Mouse (Mus musculus): ENCODE data around the gene Cyp3a16. TPM values are rescaled to one million over a fixed set of nuclear protein-coding genes. Genes with fewer than 3 reads are reported as not detected.
"Not testable (repeated sequence)": the region's sequence is repeated elsewhere in the genome, so short reads cannot be mapped to it uniquely, and the experiment has no call there.

Gene Cyp3a16
- not detected for total RNA-seq (2021)

DNA sequence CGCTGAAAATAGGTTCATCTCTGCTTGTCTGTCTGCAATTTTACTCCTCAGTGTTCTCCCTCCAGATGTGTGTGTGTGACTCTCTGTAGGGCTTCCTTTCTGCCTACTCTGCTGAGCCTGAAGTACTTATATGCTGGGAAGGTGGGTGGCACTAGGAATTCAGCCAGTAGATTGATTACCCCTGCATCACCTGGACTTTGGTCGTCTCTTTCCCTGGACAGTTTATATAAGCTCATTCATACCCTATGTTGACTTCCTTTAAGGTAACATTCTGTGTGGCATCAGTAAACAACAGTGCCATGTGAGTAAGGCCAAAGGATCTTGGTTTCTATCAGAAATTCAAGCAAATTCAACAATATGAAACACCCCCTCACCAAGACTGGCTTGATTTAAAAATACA, at the start of gene Cyp3a16:
Gene Cyp3a16, minus strand, starts transcription at position 101 of the 400 bp plus-strand sequence.
- DNase-seq (ENCODE audit: low spot score in 2 of 2), result not testable (repeated sequence)
- intact Hi-C loops (cut with DNase I), result loop anchor here (10.0 kb wide), 1 partner anchor 165 kb away; no protein-coding TSS in a partner anchor

DNA sequence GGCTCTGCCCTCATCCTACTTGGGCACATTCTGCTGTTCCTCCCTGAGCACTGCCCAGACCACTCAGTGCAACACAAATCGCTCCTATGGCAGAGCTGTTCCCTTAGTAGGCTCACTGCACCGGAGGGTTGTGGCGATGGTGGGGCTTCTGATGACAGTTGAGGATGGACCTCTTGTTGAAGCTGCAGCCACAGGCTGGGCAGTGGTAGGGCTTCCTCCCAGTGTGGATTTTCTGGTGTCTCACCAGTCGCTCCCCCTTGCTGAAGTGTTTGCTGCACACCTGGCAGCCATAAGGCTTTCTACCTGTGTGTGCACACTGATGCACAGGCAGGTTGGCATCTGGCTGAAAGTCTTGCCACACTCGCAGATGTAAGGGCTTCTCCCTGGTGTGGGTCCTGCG, 20.8 kb upstream of the Cyp3a16 start:
- intact Hi-C loops (cut with DNase I), result no loop called here
- DNase-seq (ENCODE audit: low spot score in 2 of 2), result no peak

DNA sequence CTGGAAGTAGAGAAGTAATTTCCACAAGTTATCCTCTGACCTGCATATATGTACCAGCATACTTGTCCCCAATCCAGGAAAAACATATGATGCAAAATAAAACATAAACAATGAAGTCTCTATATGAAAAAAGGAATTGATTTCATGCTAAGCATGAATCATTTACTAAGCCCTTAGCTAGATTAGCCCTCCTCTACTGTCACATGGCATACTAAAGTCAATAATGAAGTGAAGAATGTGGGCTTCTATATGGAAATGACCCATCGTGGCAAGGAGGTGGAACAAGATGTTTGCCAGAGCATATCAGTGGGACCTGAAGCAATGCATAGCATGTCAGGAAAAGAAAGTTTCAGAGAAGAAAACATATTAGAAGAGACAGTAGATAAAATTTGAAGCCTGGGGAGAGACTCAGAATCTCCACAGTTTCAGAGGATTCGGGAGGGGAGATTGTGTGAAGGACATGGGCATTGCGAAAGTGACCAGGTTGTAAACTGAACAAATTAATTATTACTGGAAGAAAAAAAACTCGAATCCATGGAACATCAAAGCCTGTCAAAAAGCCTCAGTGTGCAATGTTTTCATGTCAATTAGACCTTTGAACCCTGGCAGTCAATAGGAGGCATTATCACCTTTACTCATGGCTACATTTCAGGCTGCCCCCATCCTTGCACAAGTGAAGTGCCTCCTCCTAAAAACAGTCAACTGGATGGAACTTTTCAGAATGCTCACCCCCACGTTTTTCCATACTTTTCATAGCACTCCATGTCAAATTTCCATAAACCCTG, 5.0 kb downstream of the Cyp3a16 start:
- DNase-seq (ENCODE audit: low spot score in 2 of 2), result no peak
- intact Hi-C loops (cut with DNase I), result no loop called here

DNA sequence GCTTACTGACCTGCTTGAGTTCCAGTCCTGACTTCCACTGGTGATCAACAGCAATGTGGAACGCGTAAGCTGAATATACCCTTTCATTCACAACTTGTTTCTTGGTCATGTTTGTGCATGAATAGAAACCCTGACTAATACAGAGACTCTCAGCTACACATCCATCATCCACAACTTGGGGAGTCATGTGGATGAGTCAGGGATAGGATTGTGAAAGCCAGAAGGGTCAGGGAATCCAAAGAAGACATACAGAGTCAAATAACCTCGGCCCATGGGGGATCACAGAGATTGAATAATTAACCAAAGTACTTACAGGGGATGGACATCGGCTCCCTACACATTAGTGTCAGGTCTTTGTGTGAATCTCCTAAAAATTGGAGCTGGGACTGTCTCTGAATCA, 7.2 kb downstream of the Cyp3a16 start:
- intact Hi-C loops (cut with DNase I), result no loop called here
- no peak for DNase-seq (ENCODE audit: low spot score in 2 of 2)

DNA sequence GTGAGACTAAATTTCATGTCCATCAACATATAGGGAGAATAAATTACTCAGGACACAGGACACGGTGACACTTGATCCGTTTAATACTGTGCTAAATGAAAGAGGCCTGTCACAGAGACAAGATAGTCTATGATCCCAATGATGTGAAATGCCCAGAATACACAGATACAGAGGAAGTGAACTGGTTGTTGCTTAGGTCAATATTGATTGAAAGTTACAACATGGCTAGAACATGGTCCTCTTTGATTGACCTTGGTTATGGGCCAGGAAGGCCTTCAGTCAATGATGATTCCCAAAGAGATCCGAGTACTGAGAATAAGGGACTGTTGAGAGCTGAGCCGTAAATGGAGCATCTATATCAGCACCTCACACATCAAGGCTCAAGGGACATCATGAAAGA, 15.1 kb downstream of the Cyp3a16 start:
- intact Hi-C loops (cut with DNase I), result no loop called here
- DNase-seq (ENCODE audit: low spot score in 2 of 2), result no peak

DNA sequence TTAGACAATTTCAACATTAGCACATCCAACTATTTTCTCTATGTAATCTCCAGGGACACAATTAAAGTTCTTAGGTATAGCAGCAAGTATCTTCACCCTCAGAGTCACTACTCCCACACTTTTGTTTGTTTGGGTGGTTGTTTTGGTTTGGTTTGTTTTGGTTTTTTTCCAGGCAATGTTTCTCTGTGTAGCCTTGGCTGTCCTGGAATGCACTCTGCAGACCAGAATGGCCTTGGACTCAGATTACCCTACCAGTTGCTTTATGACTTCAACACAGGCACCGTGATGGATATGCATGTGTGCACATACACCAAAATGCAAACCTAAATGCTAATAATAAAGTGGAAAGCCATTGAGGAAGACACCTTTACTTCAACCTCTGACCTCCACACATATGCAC, 35.8 kb downstream of the Cyp3a16 start:
- intact Hi-C loops (cut with DNase I), result no loop called here
- DNase-seq (ENCODE audit: low spot score in 2 of 2), result no peak

DNA sequence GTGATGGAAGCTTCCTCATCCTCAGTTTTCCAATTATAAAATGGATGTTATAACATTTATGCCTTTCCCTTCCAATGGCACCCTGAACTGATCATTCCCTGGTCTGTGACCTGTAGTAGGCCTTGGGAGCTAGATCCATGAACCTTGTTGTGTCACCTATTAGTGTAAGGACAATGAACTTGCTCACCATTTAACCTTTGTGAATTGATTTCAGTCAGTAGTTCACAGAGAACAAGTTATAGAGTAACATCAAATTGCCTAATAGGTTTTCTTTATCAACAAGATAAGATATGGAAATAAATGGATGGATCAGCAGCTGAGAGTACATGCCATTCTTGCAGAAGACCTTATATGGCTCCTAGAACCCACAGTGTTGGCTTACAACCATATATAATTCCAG, 38.5 kb downstream of the Cyp3a16 start:
- DNase-seq (ENCODE audit: low spot score in 2 of 2), result no peak
- intact Hi-C loops (cut with DNase I), result no loop called here

DNA sequence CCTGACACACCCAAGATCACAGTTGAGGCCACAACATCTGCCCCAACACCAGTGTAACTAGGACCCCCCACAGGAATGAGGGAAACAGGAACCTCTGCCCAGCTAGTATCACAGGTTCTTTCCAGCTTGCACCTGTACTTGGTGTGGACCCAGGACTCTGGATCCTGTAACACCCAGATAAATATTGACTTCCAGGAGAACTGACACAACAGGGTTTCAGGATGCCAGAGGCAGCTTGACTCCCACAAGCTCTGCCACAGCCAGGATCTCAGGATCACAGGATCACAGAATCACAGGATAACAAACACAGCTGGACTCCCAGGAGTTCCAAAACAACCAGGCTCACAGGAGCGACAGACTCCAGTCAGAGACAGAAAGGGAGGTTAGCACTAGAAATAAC, 47.2 kb downstream of the Cyp3a16 start:
- DNase-seq (ENCODE audit: low spot score in 2 of 2), result no peak
- intact Hi-C loops (cut with DNase I), result no loop called here

DNA sequence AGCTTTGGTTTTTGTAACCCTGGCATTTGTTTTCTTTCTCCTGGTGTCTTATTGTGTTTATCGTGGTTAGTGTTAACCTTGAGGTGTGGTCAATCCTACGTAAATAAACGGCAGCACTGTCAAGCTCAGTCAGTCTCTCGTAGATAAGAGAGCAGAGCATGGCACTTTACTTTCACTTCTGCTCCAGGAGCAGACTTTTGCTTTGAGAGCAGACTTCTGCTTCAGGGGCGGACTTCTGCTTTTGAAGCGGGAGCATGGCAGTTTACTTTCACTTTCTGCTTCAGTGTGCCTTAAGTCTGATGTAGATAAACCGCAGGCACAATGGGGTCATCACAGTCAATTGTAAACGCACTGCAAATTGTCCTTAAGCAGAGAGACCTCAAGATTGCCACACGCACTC, 54.1 kb downstream of the Cyp3a16 start:
- DNase-seq (ENCODE audit: low spot score in 2 of 2); intact Hi-C loops (cut with DNase I): not testable (repeated sequence)

Other genes starting within 250 kb of the Cyp3a16 start
- gene Zfp655, start 238.0 kb downstream of the Cyp3a16 start, total RNA-seq (2021), result 10 to 100 TPM; 29.9 to 32.5 TPM
- 10 to 100 TPM; 17.2 to 19.1 TPM for gene Zscan25, start 189.2 kb downstream of the Cyp3a16 start, total RNA-seq (2021)
- not detected for gene Cyp3a57, start 124.4 kb downstream of the Cyp3a16 start, total RNA-seq (2021)
- gene Cyp3a41b, start 115.0 kb upstream of the Cyp3a16 start, total RNA-seq (2021), result not detected

All from left cerebral cortex, postnatal 25 days (tissue).